Mouse (Mus musculus) gastrocnemius, postnatal 36 days (tissue): ENCODE data around the gene Spdya. TPM values are rescaled to one million over a fixed set of nuclear protein-coding genes. Genes with fewer than 3 reads are reported as not detected.
"Not testable (repeated sequence)": the region's sequence is repeated elsewhere in the genome, so short reads cannot be mapped to it uniquely, and the experiment has no call there.

Experiments used
- DNase-seq, 2 experiments: peaks; one replicate each; pipeline ENCODE4 v3.0.0; 2022
- intact Hi-C: fragments of 180-260 bp; cut with DNase I; formaldehyde crosslinking; loops from one replicate; pipeline ENCODE4 v1.15.1; 2025
- long read RNA-seq, 2 experiments: library from polyadenylated mRNA; stranded (forward); transcript quantifications; one replicate each; pipeline ENCODE4 v2.0.0; 2021
- total RNA-seq, 2 experiments: library from RNA; stranded (reverse); gene quantifications; 2 replicates each; pipeline ENCODE4 v1.2.3; 2021

The Spdya gene
- under 1 TPM; 0.31 to 0.35 TPM for total RNA-seq
- long read RNA-seq, experiment 1, partial matches to known transcripts = 0 of 1 reads
- long read RNA-seq, experiment 1, other reads (novel, unspliced or antisense) = 1 of 1 reads
- long read RNA-seq, experiment 2, partial matches to known transcripts = 0 of 1 reads
- long read RNA-seq, experiment 2, other reads (novel, unspliced or antisense) = 1 of 1 reads

DNA sequence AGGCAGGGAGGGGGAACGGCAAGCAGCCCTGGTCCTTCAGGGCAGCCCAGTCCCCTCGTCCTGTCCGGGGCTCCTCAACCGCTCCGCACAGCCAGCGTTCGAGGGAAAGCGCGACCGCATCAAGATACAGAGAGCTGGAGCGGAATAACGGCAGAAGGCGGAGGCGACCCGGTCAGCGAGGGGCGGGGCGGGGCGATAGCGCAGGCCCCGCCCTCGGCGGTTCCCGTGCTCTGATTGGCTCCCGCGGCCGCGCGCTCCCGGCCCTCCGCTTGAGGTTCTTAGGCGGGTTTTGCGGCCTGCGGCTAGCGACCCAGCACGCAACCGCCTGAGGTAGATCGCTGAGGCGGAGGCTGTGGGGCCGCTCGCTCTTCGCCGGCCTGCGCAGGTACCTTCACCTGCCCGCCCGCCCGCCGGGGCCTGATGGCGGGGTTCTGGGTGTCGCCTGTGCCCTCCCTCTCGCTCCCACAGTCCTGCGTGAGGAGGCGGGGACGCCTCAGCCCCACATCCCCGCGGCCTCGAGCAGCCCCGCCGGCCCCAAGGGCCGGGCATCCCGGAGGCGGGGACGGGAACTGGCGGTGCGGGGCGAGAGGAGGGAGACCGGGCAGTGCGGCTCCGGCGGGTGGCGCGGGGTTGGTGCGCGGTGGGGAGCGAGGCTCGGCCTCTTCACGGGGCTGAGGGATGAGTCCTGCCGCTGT lies at the start of gene Spdya:
Gene Spdya, plus strand, starts transcription at position 305 of the 695 bp plus-strand sequence.
- DNase-seq = peak; percentile 70 to 73
- intact Hi-C loops = loop anchor here (10.0 kb wide), 1 partner anchor 213 kb away; the partner anchor contains the start of gene Clip4

GRCm38 (mm10) chr17:71506832-71507231 lies 45.0 kb upstream of the Spdya start:
- no peak for DNase-seq
- intact Hi-C loops = no loop called here

GRCm38 (mm10) chr17:71510297-71510696 lies 41.6 kb upstream of the Spdya start:
- DNase-seq = no peak
- intact Hi-C loops = no loop called here

GRCm38 (mm10) chr17:71526302-71526708 lies 25.6 kb upstream of the Spdya start:
- intact Hi-C loops = no loop called here
- no peak for DNase-seq

GRCm38 (mm10) chr17:71526711-71527564 lies 24.9 kb upstream of the Spdya start, which contains the start of gene Ndc80:
Gene Ndc80 (minus strand): TSS chr17:71526857.
- intact Hi-C loops = no loop called here
- DNase-seq = peak; percentile 87 to 90

DNA sequence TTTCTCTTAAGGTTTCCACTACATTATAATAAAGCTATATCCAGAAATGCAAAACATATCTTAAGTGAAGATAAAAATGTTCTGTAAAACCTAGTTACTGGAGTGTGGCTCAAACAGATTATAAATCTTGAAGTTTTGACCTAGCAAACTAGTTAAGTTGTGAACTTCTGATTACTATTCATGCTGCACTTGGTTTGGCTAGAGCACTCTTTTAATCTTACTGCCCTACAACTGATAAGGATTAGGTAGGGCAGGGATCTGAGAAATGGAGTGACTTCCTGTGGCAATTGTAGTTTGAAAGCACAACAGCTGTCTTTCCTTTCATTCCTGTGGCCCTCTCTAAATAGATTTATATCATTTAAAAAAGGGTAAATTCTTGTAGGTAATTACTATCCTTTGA lies 23.8 kb upstream of the Spdya start:
- no peak for DNase-seq
- intact Hi-C loops = no loop called here

DNA sequence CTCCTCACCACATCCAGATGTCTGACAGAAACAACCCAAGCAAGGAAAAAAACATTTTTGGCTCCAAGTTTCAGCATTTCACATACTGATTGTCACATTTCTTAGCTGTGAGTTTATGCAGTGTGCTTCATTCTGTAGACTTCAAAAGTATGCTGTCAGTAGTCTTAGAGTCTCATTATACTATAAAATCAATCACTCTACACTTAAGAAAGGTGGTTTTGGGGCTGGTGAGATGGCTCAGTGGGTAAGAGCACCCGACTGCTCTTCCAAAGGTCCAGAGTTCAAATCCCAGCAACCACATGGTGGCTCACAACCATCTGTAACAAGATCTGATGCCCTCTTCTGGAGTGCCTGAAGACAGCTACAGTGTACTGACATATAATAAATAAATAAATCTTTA lies 16.3 kb upstream of the Spdya start:
- intact Hi-C loops = not testable (repeated sequence)

DNA sequence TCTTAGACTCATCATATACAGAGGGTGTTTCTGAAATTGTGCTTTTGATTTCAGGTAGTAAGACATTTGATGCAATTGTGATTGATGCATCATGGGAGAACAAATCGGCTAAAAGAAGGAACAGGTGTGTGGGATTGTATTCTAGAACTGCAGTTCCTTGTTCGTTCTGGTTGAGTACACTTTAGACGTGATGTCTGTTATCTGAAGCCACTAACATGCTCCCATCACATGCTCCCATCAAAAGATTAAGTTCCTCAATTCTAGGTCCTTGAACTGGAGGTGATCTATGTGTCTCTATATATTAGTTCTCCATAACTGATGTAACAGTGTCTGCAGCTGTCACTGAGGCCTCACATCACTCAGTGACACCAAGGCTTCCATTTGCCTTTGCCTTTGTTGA lies 14.7 kb upstream of the Spdya start:
- no peak for DNase-seq
- intact Hi-C loops = no loop called here

More for the DNA sequence above, 16.3 kb upstream of the Spdya start:
- not testable (repeated sequence) for DNase-seq

DNA sequence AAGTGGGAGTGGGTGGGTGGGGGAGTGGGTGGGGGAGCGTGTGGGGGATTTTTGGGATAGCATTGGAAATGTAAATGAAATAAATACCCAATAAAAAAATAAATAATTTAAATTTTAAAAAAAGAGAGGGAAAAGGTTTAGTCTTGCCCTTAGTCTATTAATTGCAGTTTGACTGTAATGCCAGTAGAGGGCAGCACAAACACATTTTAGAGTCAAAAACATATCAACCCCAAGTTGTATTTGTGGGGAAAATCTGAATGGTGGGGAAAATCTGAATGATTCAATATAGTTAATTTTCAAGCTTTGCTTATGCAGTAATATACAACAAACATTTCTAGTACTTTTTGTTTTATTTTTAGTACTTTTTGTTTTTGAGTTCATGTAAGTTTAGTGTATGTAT lies 3.3 kb upstream of the Spdya start:
- intact Hi-C loops = no loop called here
- DNase-seq = no peak

- DNase-seq = no peak
- intact Hi-C loops = loop anchor here (10.0 kb wide), 1 partner anchor 213 kb away; the partner anchor contains the start of gene Clip4
Observed at GRCm38 (mm10) chr17:71551350-71551749, 511 bp upstream of the Spdya start.

- no peak for DNase-seq
- intact Hi-C loops = loop anchor here (10.0 kb wide), 1 partner anchor 212 kb away; the partner anchor contains the start of gene Clip4
Observed at GRCm38 (mm10) chr17:71552901-71553300, 1.0 kb downstream of the Spdya start.

DNA sequence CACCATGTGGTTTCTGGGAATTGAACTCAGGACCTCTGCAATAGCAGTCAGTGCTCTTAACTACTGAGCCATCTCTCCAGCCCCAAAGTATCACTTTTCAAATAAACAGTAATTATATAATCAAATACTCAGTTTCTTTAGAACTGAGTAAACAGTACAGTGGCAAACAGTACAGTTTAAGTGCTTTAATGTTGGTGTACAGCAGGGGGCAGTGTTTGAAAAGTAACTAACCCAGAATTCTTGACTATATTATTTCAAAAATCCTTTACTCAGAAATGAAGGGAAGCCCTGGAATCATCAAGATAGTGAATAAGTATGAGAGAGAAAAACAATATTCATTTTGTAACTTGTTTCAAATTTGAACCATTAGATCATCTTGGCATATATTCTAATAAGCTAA lies 9.8 kb downstream of the Spdya start:
- intact Hi-C loops = no loop called here

DNA sequence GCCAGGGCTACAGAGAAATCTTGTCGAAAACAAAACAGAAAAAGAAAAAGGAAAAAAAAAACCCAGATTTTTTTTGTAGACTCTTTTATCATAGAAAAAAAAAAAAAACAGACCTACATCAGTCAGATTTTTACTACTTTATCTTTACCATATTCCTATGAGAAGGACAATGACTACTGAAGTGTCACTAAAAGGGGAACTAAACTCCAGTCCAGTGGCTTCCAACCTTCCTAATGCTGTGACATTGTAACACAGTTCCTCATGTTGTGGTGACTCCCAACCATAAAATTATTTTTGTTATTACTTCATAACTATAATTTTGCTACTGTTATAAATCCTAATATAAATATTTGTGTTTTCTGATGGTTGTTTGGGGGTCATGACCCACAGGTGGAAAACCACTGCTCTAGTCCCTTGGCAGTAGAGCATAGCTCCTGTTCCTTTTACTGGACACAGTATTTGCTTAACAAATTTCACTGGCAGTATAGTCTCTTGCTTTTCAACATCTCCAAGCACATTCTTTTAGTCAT lies 27.4 kb downstream of the Spdya start:
- no peak for DNase-seq
- intact Hi-C loops = no loop called here

More for the DNA sequence above, 9.8 kb downstream of the Spdya start:
- no peak for DNase-seq

GRCm38 (mm10) chr17:71597881-71598658 lies 46.2 kb downstream of the Spdya start:
- no peak for DNase-seq
- intact Hi-C loops = no loop called here

GRCm38 (mm10) chr17:71598659-71599554 lies 47.0 kb downstream of the Spdya start:
- intact Hi-C loops = no loop called here
- DNase-seq = peak; percentile 64 to 74

- intact Hi-C loops = no loop called here
- peak; percentile 87 to 95 for DNase-seq
Observed at GRCm38 (mm10) chr17:71615638-71616318, 63.9 kb downstream of the Spdya start, which contains the start of gene Wdr43. Gene Wdr43 (plus strand): TSS chr17:71615895.

DNA sequence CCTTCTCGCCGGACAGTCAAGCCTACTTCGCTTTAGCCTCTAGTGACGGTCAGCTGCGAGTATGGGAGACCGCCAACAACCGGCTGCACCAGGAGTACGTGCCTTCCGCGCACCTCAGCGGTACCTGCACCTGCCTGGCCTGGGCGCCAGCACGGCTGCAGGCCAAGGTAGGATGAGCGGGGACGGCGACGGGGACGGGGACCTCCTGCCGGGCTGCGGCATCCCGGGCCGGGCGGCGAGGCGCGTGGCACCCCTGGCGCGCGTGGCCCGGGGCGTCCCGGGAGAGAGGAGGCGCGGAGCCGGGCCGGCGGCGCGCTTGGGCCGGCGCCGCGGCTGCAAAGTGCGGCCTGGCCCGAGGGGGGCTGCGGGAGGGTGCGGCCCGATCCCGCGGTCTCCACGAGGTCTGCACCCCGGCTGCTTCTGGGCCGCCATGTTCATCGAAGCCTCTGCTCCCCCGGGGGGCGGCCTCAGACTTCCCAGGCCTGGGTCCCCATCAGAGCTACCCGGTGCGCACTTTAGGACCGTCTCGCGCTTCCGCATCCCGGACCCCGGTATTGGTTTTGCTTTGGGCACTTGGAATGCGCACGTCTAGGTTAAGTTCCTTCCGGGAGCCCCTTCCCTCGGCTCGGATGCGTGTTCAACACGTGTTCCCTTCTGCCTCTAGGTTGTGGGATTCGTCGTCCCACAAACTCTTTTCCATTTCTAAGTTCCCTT lies 64.6 kb downstream of the Spdya start:
- DNase-seq = peak in 1 of 2 experiments; percentile 15
- intact Hi-C loops = no loop called here

GRCm38 (mm10) chr17:71617033-71617362 lies 65.1 kb downstream of the Spdya start:
- DNase-seq = no peak
- intact Hi-C loops = no loop called here
